Mouse (Mus musculus) heart, embryonic 14.5 days (tissue): ENCODE results near the gene Mpdz. TPM values are rescaled to one million over a fixed set of nuclear protein-coding genes. Genes with fewer than 3 reads are reported as not detected.

Experiments used
- ATAC-seq: fragments of 200-750 bp; cut with Nextera tagmentation; 2 replicates; pipeline ENCODE4 v1.8.0; 2017; ENCODE audit warnings: low read depth, moderate TSS enrichment; ENCODE audit not compliant: insufficient number of reproducible peaks, insufficient read depth, low FRiP score
- H3K27ac ChIP-seq, 2 experiments: fragments of 200-500 bp in 1 of 2; fragments of 300-500 bp in 1 of 2; sonication (generic) in 1 of 2; replicated peaks in 1 of 2; 2 replicates each; pipeline ENCODE4 v1.5.1; 2012 to 2014; ENCODE audit warnings: low read depth in 2 of 2, low read length in 2 of 2, control low read depth in 1 of 2, mild to moderate bottlenecking in 1 of 2, mixed read lengths in 1 of 2; ENCODE audit not compliant: control insufficient read depth in 1 of 2, insufficient read depth in 1 of 2
- H3K27me3 ChIP-seq: fragments of 300-500 bp; sonication (generic); 2 replicates; pipeline ENCODE4 v1.6.1; 2014; ENCODE audit warnings: mild to moderate bottlenecking, low read length, control low read depth; ENCODE audit not compliant: control insufficient read depth, insufficient read depth
- H3K36me3 ChIP-seq: fragments of 300-500 bp; sonication (generic); 2 replicates; pipeline ENCODE4 v1.6.1; 2014; ENCODE audit warnings: mild to moderate bottlenecking, control low read depth, low read length, mixed read lengths; ENCODE audit not compliant: control insufficient read depth, insufficient read depth
- H3K4me1 ChIP-seq, 2 experiments: fragments of 200-500 bp in 1 of 2; fragments of 300-500 bp in 1 of 2; sonication (generic) in 1 of 2; 2 replicates each; pipeline ENCODE4 v1.6.1; 2012 to 2014; ENCODE audit warnings: low read length in 2 of 2, control low read depth in 1 of 2, mixed read lengths in 1 of 2; ENCODE audit not compliant: control insufficient read depth in 2 of 2, insufficient read depth in 2 of 2
- H3K4me2 ChIP-seq: fragments of 300-500 bp; sonication (generic); 2 replicates; pipeline ENCODE4 v1.6.1; 2014; ENCODE audit warnings: mild to moderate bottlenecking, low read length
- H3K4me3 ChIP-seq, 2 experiments: fragments of 200-500 bp in 1 of 2; fragments of 300-500 bp in 1 of 2; sonication (generic) in 1 of 2; 2 replicates each; pipeline ENCODE4 v1.5.1; 2012 to 2014; ENCODE audit warnings: low read length in 2 of 2, mild to moderate bottlenecking in 2 of 2, control low read depth in 1 of 2, low read depth in 1 of 2, moderate library complexity in 1 of 2; ENCODE audit not compliant: control insufficient read depth in 1 of 2, insufficient read depth in 1 of 2
- H3K9ac ChIP-seq: fragments of 300-500 bp; sonication (generic); 2 replicates; pipeline ENCODE4 v1.6.1; 2014; ENCODE audit warnings: mild to moderate bottlenecking, low read length
- H3K9me3 ChIP-seq: fragments of 300-500 bp; sonication (generic); 2 replicates; pipeline ENCODE4 v1.6.1; 2016; ENCODE audit warnings: low read length, control low read depth; ENCODE audit not compliant: control insufficient read depth
- WGBS: fragments of 180-500 bp; shearing (Covaris S2); extraction: QIAGEN DNeasy Blood & Tissue Kit; methylation state at CpG from one replicate; pipeline ENCODE4 v1.1.7; 2014; 5-methylcytosine and 5-hydroxymethylcytosine counted together
- polyA plus RNA-seq: library from polyadenylated mRNA; unstranded; fragments of >200 nt; fragmentation: Nextera tagmentation; extraction: Ambion mirVana; gene quantifications from 2 replicates; pipeline ENCODE4 v1.2.1, GENCODE M21; 2014

The Mpdz gene
- 25.2 and 26.0 TPM in 2 replicates for polyA plus RNA-seq

- ATAC-seq, result peak; percentile 95
- Histone ChIP-seq H3K27me3 (no peaks in the 10 kb centered on the region), H3K4me1 (peaks cover 5 to 10% of the 10 kb centered on the region in 2 experiments), H3K4me3 (peak within 1 kb of the TSS; percentile 95 to 97), H3K4me2 (peak within 1 kb of the TSS; percentile 77), H3K36me3 (no peaks in the 10 kb centered on the region), H3K27ac (peak within 1 kb of the TSS; percentile 72 to 91), H3K9me3 (no peaks in the 10 kb centered on the region), H3K9ac (peak within 1 kb of the TSS; percentile 98)
- WGBS, result under 1% methylated on average over 95 of the region's 97 CpGs
Measured at GRCm38 (mm10) chr4:81442078-81442981, at the start of gene Mpdz. Gene Mpdz (minus strand): TSS chr4:81442815.

- no peaks in the 10 kb centered on the region for H3K36me3 ChIP-seq
- H3K9me3 ChIP-seq, result no peaks in the 10 kb centered on the region
- H3K27ac ChIP-seq, result no peak overlapping the region
- H3K27me3 ChIP-seq, result no peaks in the 10 kb centered on the region
- no peaks in the 10 kb centered on the region for H3K4me1 ChIP-seq
- H3K4me3 ChIP-seq, result no peak overlapping the region
- no peak overlapping the region for H3K4me2 ChIP-seq
- no peak overlapping the region for H3K9ac ChIP-seq
- WGBS, result 93% methylated on average over 2 of the region's 2 CpGs
- ATAC-seq, result no peak
Measured at GRCm38 (mm10) chr4:81490556-81490955, 47.9 kb upstream of the Mpdz start.

- Histone ChIP-seq H3K4me1 (peaks cover 0 to 4% of the 10 kb centered on the region in 2 experiments; a peak in 1 of 4 replicates), H3K4me3 (no peak overlapping the region), H3K27me3 (no peaks in the 10 kb centered on the region), H3K4me2 (no peak overlapping the region), H3K9ac (no peak overlapping the region), H3K27ac (0 out of 4 replicates have a peak overlapping the region, but pooled peaks of 1 of the 2 experiments have one; percentile 27), H3K36me3 (no peaks in the 10 kb centered on the region), H3K9me3 (no peaks in the 10 kb centered on the region)
- no peak for ATAC-seq
- WGBS, result 57% methylated on average over 7 of the region's 7 CpGs
Measured at GRCm38 (mm10) chr4:81484603-81485002, 42.0 kb upstream of the Mpdz start.

DNA sequence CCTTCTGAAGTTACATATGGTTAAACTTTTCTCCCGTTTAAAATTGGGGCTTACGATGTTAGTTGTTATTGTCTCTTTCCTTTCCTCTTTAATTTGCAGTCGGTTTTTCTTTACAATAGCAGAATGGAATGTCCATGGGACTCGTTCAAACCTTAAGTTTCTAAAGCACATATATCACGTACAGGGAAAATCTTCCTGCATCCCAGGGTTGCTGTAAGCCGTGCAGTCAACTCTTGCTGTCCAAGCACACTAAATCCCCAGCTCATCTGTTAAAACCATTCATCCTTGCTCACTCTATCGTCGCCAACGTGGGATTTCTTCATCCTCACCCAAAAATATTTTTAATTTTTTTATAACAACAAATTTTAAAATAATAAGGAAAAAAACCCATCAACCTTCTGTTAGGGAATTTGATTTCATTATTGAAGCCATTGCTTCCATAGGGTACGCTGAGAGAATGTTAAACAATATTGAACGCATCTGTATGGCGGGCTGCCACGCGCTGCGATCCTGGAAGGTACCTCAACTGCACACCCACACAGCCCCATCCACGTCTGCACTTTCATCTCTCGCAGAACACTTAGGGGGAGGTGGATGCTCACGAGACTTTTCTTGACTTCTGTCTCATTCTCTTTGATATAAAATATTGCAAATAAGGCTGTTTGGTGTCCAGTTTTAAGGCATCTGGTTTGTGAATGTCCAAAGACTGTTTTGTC, 41.4 kb upstream of the Mpdz start:
- Histone ChIP-seq H3K4me1 (peaks cover 0 to 4% of the 10 kb centered on the region in 2 experiments; a peak in 1 of 4 replicates), H3K9me3 (no peaks in the 10 kb centered on the region), H3K9ac (no peak overlapping the region), H3K4me2 (0 out of 2 replicates have a peak overlapping the region, but pooled peaks have one; percentile 11), H3K36me3 (no peaks in the 10 kb centered on the region), H3K4me3 (no peak overlapping the region), H3K27me3 (no peaks in the 10 kb centered on the region), H3K27ac (no peak overlapping the region)
- ATAC-seq, result no peak
- 74% methylated on average over 18 of the region's 18 CpGs for WGBS

DNA sequence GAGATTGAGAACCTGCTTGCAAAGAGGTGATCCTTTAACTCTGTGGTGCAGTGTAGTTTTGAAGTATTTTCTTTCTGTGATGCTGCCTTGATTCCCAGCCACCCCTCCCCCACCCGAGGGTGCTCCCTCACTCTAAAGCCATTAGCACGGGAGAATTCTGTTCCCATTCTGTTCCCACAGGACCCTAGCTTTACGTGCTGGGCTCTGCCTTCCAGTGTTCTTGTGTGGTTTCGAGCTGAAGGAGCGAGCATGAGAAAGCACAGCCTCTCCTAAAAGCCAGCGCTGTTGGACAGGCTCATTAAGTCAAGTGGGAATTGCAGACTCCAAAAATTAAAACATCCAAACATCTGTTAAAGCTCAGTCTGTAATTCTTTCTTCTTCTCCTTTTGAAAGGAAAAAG, 40.5 kb upstream of the Mpdz start:
- peaks cover 0 to 4% of the 10 kb centered on the region in 2 experiments; a peak in 1 of 4 replicates for H3K4me1 ChIP-seq
- WGBS, result 18% methylated on average over 6 of the region's 6 CpGs
- H3K27ac ChIP-seq, result peak overlapping the region in 1 of 2 experiments; percentile 17; a peak in 1 of 4 replicates
- H3K36me3 ChIP-seq, result no peaks in the 10 kb centered on the region
- no peaks in the 10 kb centered on the region for H3K9me3 ChIP-seq
- no peaks in the 10 kb centered on the region for H3K27me3 ChIP-seq
- H3K4me3 ChIP-seq, result no peak overlapping the region
- peak overlapping the region; percentile 22; the same call in 1 of the 2 replicates for H3K4me2 ChIP-seq
- ATAC-seq, result no peak
- no peak overlapping the region for H3K9ac ChIP-seq

DNA sequence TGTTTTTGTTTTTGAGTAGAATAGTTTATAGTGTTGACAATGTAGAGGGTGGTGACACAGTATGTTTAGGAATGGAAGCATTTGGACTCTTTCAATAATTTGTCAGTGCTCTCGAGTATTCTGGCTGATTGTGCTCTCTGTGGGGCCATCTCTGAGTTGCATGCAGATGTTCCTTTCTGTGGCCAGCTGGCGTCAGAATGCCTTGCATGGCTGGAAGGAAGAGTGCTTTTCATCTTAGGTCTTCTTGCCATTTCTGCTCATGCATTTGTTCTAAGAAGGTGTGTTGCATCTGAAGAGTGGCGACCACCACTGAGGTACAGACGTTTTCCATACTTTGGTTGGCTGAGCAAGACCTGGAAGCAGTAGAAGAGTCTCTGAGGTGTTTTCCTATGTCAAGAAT, 24.2 kb upstream of the Mpdz start:
- H3K4me3 ChIP-seq, result no peak overlapping the region

DNA sequence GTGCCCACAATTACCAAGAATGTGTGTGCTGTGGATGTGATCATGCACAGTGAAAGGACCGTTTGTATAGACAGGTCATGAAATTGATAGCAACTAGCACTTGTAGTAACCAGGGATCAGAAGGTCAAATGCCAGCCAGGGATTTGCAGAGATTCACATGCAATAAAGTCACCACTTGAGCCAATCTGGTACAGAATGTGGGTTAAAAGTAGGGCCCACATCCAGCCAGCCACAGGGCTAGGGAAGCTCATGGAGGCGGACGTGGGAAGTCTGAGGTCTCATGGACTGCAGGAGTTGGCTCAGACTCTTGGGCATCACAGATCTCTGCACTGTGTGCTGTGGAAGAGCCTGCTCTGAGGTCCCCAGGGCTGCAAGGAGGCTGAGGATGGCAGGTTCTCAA, 22.6 kb upstream of the Mpdz start:
- no peak for ATAC-seq
- H3K9me3 ChIP-seq, result no peaks in the 10 kb centered on the region
- no peak overlapping the region for H3K4me3 ChIP-seq
- no peaks in the 10 kb centered on the region for H3K27me3 ChIP-seq
- H3K36me3 ChIP-seq, result no peaks in the 10 kb centered on the region
- H3K4me2 ChIP-seq, result no peak overlapping the region
- no peak overlapping the region for H3K27ac ChIP-seq
- H3K4me1 ChIP-seq, result no peaks in the 10 kb centered on the region
- no peak overlapping the region for H3K9ac ChIP-seq
- WGBS, result 84% methylated on average over 3 of the region's 3 CpGs

More for the DNA sequence above, 24.2 kb upstream of the Mpdz start:
- no peak for ATAC-seq
- Histone ChIP-seq H3K4me2 (no peak overlapping the region), H3K9me3 (no peaks in the 10 kb centered on the region), H3K27ac (no peak overlapping the region), H3K36me3 (no peaks in the 10 kb centered on the region), H3K9ac (no peak overlapping the region), H3K27me3 (no peaks in the 10 kb centered on the region), H3K4me1 (no peaks in the 10 kb centered on the region)
- 81% methylated on average over 4 of the region's 4 CpGs for WGBS
